Mouse (Mus musculus) cerebellum, adult 2 months (tissue): ENCODE measurements at regions not wholly inside any gene's neighbourhood (a gene's known extent, or its start where the extent isn't known, plus 50 kb on each side); places are given as distances from the start of the nearest gene placed in this dataset.

Experiments
- CTCF ChIP-seq: fragments of 200-500 bp; IDR thresholded peaks from 2 replicates; pipeline ENCODE4 v1.5.1; 2011; ENCODE audit warnings: low read depth, mild to moderate bottlenecking, control low read depth, low read length, moderate library complexity, borderline replicate concordance; ENCODE audit not compliant: insufficient read depth
- POLR2A ChIP-seq: fragments of 200-500 bp; IDR thresholded peaks from 2 replicates; pipeline ENCODE4 v1.6.1; 2011; ENCODE audit warnings: low read length, control low read depth, borderline replicate concordance; ENCODE audit not compliant: insufficient read depth

DNA sequence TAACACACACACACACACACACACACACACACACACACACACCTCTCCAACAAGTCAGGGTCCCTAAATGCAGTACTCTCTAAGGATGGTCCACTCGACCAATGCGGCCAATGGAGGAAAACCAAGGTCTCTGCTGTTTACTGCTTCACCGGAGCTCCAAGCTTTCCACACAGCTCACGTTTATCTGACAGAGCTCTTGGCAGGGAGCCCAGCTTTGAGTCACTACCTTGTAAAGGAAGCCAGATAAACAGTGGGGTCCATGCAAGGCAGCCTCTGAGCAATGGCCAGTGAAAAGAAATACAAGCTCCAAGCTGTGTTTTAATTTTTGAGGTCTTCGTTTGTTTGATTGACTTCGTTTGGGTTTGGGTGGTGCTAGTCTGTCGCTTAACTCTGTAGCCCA, 264.9 kb upstream of the Prok2 start:
- TF ChIP-seq CTCF (no peak), POLR2A (no peak)
